Mouse (Mus musculus) kidney, adult 2 months (tissue): ENCODE results near the gene Trim31.
"Not testable (repeated sequence)": the region's sequence is repeated elsewhere in the genome, so short reads cannot be mapped to it uniquely, and the experiment has no call there.

Source experiments
- CTCF ChIP-seq: fragments of 200-500 bp; conservative IDR thresholded peaks from 2 replicates; pipeline ENCODE4 v1.5.1; 2011; ENCODE audit warnings: low read depth, mild to moderate bottlenecking, control low read depth, low read length, moderate library complexity, mixed read lengths; ENCODE audit not compliant: insufficient read depth, insufficient read length
- POLR2A ChIP-seq: fragments of 200-500 bp; IDR thresholded peaks from one replicate; pipeline ENCODE4 v1.6.1; 2011; ENCODE audit warnings: low read depth, low read length, control low read depth

- TF ChIP-seq CTCF, POLR2A: not testable (repeated sequence)
Measured at GRCm38 (mm10) chr17:36891496-36891895, 6.4 kb upstream of the Trim31 start.
